Mouse (Mus musculus) lung, adult 2 months (tissue): ENCODE data around the gene Nab2. TPM values are rescaled to one million over a fixed set of nuclear protein-coding genes. Genes with fewer than 3 reads are reported as not detected.

Experiments used
- DNase-seq: peaks from one replicate; pipeline ENCODE4 v3.0.0; 2022
- H3K4me1 ChIP-seq: fragments of 200-500 bp; 2 replicates; pipeline ENCODE4 v1.6.1; 2011; ENCODE audit warnings: low read length; ENCODE audit not compliant: control insufficient read depth, insufficient read depth
- H3K4me3 ChIP-seq: fragments of 200-500 bp; replicated peaks from 2 replicates; pipeline ENCODE3; 2011; ENCODE audit warnings: low read depth, mild to moderate bottlenecking, control low read depth, low read length; ENCODE audit errors: extremely low read depth
- CTCF ChIP-seq: fragments of 200-500 bp; IDR thresholded peaks from 2 replicates; pipeline ENCODE4 v1.5.1; 2011; ENCODE audit warnings: mild to moderate bottlenecking, low read length, control low read depth; ENCODE audit not compliant: insufficient read depth
- POLR2A ChIP-seq: fragments of 200-500 bp; IDR thresholded peaks from 2 replicates; pipeline ENCODE4 v1.6.1; 2011; ENCODE audit warnings: low read depth, mild to moderate bottlenecking, control low read depth, low read length, borderline replicate concordance; ENCODE audit errors: extremely low read depth
- WGBS: fragments of 180-500 bp; shearing (Covaris S2); methylation state at CpG from one replicate; pipeline ENCODE4 v1.1.7; 2018; 5-methylcytosine and 5-hydroxymethylcytosine counted together
- polyA plus RNA-seq: library from polyadenylated mRNA; depleted of rRNA; stranded (reverse); fragments of >200 nt; gene quantifications from 2 replicates; pipeline ENCODE4 v1.2.3, GENCODE M21; 2012

Nab2 gene
- polyA plus RNA-seq, 1 experiment, result 32.8 TPM

DNA sequence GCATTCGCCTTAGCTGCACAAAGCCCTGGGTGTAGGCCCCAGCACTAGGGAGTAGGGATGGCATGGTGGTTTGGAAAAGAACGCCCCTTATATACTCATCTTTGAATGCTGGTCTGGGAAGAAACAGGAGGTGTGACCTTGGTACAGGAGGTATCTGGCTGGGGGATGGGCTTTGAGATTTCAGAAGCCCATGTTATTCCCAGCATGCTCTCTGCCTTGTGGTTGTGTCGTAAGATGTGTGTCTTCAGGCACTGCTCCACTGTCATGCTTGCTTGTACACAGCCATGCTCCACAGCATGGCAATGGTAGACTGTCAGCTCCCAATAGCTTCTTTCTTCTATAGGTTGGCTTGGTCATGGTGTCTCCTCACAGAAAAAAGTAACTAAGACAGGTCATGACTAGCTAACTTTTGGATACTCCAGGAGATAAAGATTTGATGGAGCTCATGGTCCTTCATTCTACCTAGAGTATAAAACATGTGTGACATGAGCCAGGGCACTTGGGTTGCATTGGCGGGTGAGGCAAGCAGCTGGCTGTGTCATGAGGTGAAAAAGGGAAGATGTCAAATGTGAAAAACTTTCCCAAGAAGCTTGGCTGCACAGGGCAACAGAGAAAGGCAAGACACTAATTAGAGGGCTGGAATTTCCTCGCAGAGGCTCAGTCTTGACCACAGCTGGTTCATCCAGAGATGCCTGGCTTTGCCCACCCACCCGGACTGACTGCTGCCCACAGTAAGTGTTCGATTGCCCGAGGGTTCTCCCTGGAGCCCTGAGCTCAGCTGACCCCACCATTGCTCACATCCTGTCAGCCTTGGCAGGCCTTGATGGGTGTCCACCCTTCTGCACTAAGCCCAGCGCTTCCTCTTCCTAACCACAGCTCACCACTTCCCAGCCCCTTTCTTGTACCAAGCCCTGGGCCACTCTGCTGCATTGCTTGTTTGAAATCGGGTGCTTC is 36.8 kb downstream of the Nab2 start:
- WGBS, result 53% methylated on average over 10 of the region's 10 CpGs
- no peak for DNase-seq
- Histone ChIP-seq H3K4me3 (no peak overlapping the region), H3K4me1 (peaks cover 5% of the 10 kb centered on the region; the same call in 1 of the 2 replicates)
- TF ChIP-seq CTCF, result no peak
- TF ChIP-seq POLR2A, result no peak

DNA sequence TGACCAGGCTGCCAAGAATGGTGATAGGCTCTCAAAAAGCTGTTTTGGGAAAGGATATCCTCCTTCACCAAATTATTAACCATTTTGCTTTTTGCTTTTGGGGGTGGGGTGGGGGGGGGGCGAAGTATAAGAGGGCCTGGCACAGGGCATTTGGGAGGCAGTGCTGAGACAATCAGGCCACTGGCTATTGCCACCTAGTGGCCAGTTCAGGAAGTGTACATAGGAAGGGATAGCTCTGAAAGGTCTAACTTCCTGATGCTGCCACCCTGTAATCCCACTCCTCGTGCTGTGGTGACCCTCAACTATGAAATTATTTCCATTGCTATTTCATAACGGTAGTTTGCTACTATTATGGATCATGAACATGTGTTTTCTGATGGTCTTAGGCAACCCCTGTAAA is 41.9 kb downstream of the Nab2 start:
- WGBS, result 89% methylated on average over 3 of the region's 3 CpGs
- H3K4me3 ChIP-seq, result no peak overlapping the region
- no peak for DNase-seq
- no peaks in the 10 kb centered on the region; the same call in 1 of the 2 replicates for H3K4me1 ChIP-seq
- TF ChIP-seq POLR2A (no peak), CTCF (peak; percentile 68)

DNA sequence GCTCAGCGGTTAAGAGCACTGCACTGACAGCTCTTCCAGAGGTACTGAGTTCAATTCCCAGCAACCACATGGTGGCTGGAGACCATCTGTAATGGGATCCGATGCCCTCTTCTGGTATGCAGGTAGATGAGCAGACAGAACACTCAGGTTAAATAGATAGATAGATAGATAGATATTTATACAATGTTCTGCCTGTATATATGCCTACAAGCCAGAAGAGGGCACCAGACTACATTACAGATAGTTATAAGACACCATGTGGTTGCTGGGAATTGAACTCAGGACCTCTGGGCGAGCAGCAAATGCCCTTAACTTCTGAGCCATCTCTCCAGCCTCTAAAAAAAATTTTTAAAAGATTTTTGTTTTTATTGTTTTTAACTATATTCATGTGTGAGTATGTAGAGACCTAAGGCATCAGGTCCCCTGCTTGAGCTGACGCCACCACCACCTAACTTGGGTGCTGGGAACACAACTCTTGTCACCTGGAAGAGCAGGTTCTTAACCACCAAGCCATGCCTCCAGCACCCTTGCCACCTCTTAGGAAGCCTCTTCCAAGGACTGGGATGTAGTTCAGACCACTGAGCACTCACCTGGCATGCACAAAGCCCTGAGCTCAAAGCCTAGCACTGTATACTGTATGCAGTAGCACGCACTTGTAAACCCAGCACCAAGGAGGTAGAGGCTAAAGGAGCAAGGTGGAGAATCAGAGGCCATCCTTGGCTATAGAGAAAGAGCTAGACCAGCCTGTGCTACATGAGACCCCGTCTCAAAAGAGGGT is 44.7 kb downstream of the Nab2 start:
- TF ChIP-seq CTCF, result no peak
- TF ChIP-seq POLR2A, result no peak
- Histone ChIP-seq H3K4me1 (no peaks in the 10 kb centered on the region; the same call in 1 of the 2 replicates), H3K4me3 (no peak overlapping the region)
- WGBS, result 93% methylated on average over 6 of the region's 6 CpGs
- DNase-seq, result no peak

DNA sequence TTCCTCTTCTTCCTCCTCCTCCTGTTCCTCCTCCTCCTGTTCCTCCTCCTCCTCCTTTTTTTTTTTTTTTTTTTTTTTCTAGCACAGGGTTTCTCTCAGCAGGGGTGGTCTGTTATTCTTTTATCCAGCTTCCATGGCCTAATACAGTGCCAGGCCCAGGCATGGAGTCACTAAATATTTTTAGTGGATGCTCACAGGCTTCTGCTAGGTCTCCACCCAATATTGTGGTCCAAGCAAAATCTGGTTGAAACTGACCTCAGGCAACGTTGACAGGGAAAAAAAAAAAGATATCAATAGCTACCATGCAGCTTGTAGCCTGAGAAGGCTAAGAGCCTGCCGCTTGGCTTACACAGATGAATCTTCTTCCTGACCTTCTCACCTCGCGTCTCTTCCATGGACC is 45.7 kb downstream of the Nab2 start:
- TF ChIP-seq POLR2A, result no peak
- TF ChIP-seq CTCF, result no peak
- DNase-seq, result no peak
- 63% methylated on average over 4 of the region's 4 CpGs for WGBS

DNA sequence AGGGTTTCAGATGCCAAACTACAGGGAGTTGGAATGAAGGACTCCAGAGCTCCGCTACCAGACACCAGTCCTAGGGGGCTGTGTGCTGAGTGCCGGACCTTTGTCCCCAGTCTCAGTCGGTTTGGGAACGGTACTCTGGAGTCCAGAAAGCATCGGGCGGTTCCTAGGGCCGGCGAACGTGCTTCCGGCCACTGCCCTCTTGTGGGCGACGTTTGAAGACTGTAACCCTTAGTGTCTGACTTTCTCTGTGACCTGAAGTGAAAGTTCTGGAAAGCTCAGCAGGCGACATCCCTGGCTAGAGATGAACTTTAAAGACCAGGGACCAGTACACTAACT is 46.3 kb downstream of the Nab2 start:
- peak; percentile 33 for TF ChIP-seq CTCF
- TF ChIP-seq POLR2A, result peak; percentile 22; the same call in 1 of the 2 replicates
- under 1% methylated on average over 13 of the region's 13 CpGs for WGBS
- peak overlapping the region; percentile 84 for H3K4me3 ChIP-seq
- DNase-seq, result peak; percentile 75
- peaks cover under 1% of the 10 kb centered on the region; the same call in 1 of the 2 replicates for H3K4me1 ChIP-seq

More for the DNA sequence above, 45.7 kb downstream of the Nab2 start:
- Histone ChIP-seq H3K4me1 (no peaks in the 10 kb centered on the region; the same call in 1 of the 2 replicates), H3K4me3 (no peak overlapping the region)

DNA sequence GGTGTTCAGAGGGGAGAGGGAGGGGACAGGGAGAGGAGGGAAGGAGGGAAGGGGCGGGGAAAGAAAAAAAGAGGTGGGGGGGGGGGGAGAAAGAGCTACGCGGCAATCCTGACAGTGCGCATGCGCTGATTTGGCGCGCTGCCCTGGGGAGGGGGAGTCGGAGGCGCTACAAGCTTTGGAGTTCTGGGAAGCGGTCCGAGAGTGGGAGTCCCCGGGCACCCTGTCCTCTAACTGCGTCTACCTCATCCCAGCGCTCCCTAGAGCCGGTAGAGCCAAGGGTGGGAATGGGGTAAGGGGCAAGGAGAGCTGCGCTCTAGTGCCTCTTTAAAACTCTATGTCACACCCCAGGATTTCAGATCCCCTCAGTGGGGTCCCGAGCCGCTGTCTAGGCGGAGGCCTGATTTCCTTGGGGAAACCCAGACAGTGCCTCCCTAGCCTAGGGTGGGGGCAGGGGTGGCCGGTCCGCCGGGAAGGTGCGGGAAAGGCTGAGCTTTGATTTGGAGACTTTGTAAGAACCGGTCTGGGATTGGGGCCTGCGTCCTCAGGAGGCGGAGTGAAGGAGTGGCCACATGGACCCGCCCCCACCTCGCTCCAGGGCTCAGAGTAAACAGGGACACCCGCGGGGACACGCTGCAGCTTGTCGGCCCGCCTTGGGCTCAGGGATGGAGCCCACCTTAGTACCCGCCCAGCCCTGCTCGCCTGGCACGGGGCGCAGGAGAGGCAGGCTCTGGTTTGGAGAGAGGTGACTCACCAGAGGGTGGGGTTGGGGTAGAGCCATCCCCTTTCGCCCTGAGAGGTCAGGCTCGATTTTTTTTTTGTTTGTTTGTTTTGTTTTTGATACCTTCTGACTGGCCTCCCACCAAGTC is 46.9 kb downstream of the Nab2 start:
- WGBS, result under 1% methylated on average over 33 of the region's 39 CpGs
- DNase-seq, result peak; percentile 86
- H3K4me3 ChIP-seq, result peak overlapping the region; percentile 84
- peaks cover 3% of the 10 kb centered on the region; the same call in 1 of the 2 replicates for H3K4me1 ChIP-seq
- no peak for TF ChIP-seq CTCF
- peak; percentile 70; the same call in 1 of the 2 replicates for TF ChIP-seq POLR2A

DNA sequence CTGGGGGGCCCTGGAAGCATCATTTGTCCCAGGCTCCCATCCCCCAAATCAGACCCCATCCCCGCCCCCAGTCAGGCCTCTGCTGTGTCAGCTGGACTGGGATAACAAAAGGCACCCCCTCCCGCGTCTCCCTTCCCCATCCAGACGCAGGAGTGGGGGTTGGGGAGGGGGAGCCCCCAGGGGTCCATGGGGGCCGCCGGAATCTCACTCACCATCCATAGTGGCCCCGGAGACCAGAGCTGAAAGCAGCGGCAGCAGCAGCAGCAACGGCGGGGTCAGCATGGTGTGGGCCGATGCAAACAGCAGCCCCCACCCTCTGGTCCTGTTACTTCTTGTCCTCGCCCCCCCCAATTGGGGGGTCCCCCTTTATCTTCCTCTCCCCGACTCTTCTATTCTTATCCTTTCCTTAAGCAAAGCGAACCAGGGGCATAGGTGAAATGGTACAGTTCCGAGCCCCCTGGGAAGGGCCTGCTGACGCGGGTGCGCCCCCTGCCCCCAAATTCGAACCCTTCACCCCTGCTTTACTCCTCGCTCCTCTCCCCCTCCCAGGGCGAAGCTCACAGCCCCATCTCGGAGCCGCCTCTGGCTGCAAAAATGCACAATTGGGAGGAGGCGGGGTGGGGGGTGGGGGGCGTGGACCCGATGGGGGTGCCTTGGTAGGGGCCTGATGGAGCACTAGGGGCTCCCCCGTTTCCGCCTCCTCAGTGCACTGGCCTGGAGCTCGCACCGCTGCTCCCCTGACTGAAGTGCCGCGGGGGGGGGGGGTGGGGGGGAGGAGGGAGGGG is 47.8 kb downstream of the Nab2 start, which contains the start of gene Lrp1:
Lrp1 (minus strand) TSS at position 743 of the 785 bp plus-strand sequence.
- WGBS, result 4% methylated on average over 24 of the region's 32 CpGs
- TF ChIP-seq POLR2A (peak; percentile 13; the same call in 1 of the 2 replicates), CTCF (no peak)
- DNase-seq, result peak; percentile 32
- peak within 1 kb of the TSS; percentile 84 for H3K4me3 ChIP-seq
- peaks cover 3% of the 10 kb centered on the region; the same call in 1 of the 2 replicates for H3K4me1 ChIP-seq

DNA sequence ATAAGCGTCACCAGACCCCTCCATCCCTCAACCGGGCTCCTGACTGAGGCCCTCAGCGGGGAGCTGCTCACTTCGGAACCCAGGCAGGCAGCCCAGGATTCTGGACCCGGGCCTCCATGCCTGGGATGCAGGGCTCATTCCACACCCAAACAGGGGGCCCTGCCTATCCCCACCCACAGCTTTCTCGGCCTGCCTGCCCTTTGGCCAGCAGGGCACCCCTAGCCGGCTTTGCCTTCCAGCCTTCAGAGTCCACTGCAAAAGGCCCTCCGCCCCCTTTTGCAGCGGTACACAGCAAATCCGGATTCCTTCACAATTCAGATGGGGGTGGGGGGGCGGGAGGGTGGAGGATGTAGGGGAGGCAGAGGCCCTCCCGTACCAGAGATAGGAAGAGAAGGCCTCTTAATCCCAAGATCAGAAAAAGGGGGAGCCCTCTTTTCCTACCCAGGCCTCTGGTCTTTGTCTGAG is 48.4 kb downstream of the Nab2 start:
- DNase-seq, result no peak
- no peak for TF ChIP-seq POLR2A
- no peak for TF ChIP-seq CTCF
- whole genome bisulfite sequencing, result 25% methylated on average over 12 of the region's 12 CpGs
- peaks cover 3% of the 10 kb centered on the region; the same call in 1 of the 2 replicates for H3K4me1 ChIP-seq
- H3K4me3 ChIP-seq, result peak overlapping the region; percentile 64
